Mouse (Mus musculus): ENCODE measurements around the gene Mff.

Mff gene

DNA sequence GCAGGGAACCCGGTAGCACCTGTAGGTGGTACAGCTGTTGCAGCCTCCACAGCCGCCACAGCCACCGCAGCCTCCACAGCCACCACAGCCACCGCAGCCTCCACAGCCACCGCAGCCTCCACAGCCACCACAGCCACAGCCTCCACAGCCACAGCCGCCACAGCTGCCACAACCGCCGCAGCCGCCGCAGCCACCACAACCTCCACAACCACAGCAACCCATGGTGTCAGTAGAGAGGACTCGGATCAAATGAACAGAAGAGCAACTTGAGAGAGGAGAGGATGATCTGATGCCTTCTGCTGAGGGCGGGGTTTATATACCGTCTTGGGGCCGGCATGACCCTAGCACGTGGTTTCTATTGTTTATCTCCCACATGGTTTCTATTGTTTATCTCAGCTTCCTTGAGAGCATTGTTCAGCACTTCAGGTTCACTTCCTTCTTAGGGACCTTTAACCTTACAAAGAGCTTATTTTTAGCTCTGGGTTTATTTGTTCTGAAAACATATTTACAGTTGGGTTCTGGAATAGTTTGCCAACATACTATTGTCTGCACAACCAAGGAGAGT is 46.4 kb downstream of the Mff start, which contains the start of gene Gm47791:
Gene Gm47791 (minus strand): TSS at position 222 of the 565 bp plus-strand sequence.
- in situ Hi-C loops (cut with MboI, MseI), result no loop called here

DNA sequence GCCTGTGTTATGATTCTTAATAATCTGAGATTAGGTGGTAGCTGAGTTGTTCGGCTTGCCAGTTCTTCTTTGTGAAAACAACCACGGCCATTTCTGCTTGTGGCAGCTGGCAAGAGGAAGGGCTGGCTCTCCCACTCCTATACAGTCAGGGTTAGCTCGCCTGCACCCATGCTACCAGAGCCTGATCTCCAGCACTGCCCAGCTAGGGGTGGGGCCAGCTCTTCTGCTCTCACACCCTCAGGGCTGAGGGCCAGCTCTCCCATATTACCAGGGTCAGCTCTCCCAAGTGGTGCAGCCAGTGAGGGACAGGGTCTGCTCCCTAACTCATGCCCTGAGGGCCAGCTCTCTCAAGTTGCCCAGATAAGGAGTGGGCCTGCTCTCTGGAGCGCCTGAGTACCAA is 47.7 kb downstream of the Mff start:
- in situ Hi-C loops (cut with MboI, MseI), result no loop called here

DNA sequence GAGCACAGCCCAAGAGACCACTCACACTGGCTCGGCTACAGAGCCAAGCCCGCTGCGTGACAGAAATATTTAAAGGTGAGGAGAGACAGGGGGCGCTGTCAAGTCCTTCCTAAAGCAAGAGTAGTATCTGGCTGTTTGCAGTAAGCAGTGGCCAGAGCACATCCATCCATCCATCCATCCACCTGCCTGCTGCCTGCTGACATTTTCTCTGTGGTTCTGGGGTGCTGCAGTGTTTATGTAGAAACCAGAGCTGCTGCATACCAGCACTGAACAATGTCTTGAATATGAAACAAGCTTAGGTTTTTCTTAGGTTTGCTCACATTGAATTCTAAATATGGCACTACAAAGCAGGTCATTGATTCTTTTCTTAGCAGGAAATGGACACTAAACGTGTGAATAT is 48.5 kb downstream of the Mff start:
- in situ Hi-C loops (cut with MboI, MseI), result no loop called here

DNA sequence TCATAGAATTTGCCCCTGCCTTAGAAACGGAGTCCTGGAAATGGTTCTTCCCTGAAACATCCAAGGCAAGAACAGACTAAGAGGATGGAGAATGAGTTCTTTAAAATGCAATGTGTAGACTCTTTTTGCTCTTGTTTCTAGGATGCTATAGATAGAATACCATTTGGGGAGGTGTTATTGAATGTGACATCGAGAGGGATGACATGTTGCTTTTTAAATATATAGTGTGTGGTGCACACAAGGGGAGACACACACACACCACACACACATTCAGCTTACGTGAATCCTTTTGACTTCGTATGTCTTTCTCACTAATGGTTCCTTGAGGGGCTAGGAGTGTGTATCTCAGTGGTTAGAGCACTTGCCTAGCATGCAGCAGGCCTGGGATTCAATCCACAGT is 50.6 kb downstream of the Mff start:
- in situ Hi-C loops (cut with MboI, MseI), result loop anchor here (25.0 kb wide), 1 partner anchor 937 kb away; no protein-coding TSS in a partner anchor

GRCm38 (mm10) chr1:82779388-82779966 is 54.8 kb downstream of the Mff start:
- in situ Hi-C loops (cut with MboI, MseI), result loop anchor here (25.0 kb wide), 1 partner anchor 933 kb away; no protein-coding TSS in a partner anchor

GRCm38 (mm10) chr1:82783559-82783958 is 58.9 kb downstream of the Mff start:
- in situ Hi-C loops (cut with MboI, MseI), result loop anchor here (10.0 to 25.0 kb wide), 2 partner anchors 201 to 929 kb away; no protein-coding TSS in a partner anchor

DNA sequence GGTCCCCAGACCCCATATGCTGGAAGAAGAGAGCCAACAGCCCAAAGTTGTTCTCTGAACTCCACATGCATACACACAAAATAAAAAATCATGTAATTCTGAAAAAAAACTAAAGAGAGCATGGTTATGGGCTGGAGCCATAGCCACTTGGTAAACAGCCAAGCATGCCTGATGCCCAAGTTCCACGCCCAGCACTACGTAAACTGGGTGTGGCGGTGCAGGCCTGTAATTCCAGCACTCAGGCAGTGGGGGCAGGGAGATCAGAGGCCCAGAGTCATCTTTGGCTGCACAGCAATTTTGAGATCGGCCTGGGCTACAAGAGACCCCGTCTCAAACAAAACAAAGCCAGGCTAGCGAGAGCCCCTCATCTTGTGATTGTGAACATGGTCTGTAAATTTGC is 60.9 kb downstream of the Mff start:
- in situ Hi-C loops (cut with MboI, MseI), result loop anchor here (10.0 to 25.0 kb wide), 2 partner anchors 199 to 927 kb away; no protein-coding TSS in a partner anchor

DNA sequence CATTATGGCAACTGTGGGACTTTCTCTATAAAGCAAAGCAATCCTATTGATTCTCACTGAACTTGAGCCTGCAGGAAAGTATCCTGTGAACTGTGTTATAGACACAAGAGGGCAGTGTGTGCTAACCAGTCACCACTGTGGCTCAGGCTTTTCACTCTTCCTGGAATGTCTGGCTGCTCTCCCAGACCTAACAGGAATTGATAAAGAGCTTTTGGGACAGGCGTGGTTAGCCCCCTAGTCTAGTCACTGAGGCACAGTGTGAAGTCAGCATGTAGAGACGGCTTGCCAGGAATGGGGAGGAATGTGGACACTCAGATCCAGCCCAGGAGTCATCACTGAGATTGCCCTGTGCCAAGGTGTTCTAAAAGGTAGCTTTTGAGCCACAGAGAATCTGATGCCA is 62.7 kb downstream of the Mff start:
- in situ Hi-C loops (cut with MboI, MseI), result loop anchor here (10.0 to 25.0 kb wide), 2 partner anchors 197 to 925 kb away; no protein-coding TSS in a partner anchor

GRCm38 (mm10) chr1:82788070-82788469 is 63.4 kb downstream of the Mff start:
- in situ Hi-C loops (cut with MboI, MseI), result loop anchor here (10.0 to 25.0 kb wide), 2 partner anchors 197 to 924 kb away; no protein-coding TSS in a partner anchor

DNA sequence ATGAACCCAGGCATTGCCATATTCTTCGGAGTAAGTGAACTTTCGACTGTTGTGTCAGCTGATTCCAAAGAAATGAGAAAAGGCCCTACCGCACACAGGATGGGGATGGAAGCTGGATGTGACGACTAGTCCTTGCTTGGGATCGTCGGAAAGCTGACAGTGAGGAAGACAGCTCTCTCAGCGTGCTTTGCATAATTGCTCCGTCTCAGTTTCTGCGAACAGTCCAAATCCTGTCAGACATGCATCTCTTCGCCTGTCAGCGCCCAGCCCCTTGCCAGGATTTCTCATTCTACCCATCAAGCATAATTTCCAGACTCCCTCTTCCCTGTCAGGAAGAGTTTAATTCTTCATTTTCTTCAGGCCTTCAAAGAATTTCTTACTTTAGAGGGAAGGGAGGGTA is 66.4 kb downstream of the Mff start:
- in situ Hi-C loops (cut with MboI, MseI), result loop anchor here (25.0 kb wide), 1 partner anchor 921 kb away; no protein-coding TSS in a partner anchor

- in situ Hi-C loops (cut with MboI, MseI), result loop anchor here (25.0 kb wide), 1 partner anchor 920 kb away; no protein-coding TSS in a partner anchor
Measured at GRCm38 (mm10) chr1:82792238-82792637, 67.5 kb downstream of the Mff start.

- in situ Hi-C loops (cut with MboI, MseI), result loop anchor here (25.0 kb wide), 1 partner anchor 919 kb away; no protein-coding TSS in a partner anchor
Measured at GRCm38 (mm10) chr1:82793110-82793509, 68.4 kb downstream of the Mff start.

DNA sequence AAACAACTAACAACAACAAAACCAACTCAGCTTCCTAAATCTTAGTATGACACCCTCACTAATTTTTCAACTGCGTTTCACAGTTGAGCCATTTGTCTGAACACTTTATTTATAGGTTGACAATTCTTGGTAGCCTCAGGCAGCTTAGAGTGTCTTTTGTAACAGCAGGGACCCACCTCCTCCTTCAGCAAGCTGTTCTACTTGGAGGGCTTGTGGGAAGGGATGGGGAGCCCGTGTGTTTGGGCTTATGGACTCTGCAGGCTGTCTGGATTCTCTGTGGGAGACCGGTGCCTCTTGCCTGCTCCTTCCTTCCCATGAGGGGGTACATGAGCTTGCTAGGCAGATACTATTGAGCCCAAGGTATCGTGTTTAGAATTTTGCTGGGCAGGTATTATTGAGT is 69.3 kb downstream of the Mff start:
- in situ Hi-C loops (cut with MboI, MseI), result loop anchor here (25.0 kb wide), 1 partner anchor 918 kb away; no protein-coding TSS in a partner anchor

GRCm38 (mm10) chr1:82795211-82795610 is 70.5 kb downstream of the Mff start:
- in situ Hi-C loops (cut with MboI, MseI), result loop anchor here (25.0 kb wide), 1 partner anchor 917 kb away; no protein-coding TSS in a partner anchor

DNA sequence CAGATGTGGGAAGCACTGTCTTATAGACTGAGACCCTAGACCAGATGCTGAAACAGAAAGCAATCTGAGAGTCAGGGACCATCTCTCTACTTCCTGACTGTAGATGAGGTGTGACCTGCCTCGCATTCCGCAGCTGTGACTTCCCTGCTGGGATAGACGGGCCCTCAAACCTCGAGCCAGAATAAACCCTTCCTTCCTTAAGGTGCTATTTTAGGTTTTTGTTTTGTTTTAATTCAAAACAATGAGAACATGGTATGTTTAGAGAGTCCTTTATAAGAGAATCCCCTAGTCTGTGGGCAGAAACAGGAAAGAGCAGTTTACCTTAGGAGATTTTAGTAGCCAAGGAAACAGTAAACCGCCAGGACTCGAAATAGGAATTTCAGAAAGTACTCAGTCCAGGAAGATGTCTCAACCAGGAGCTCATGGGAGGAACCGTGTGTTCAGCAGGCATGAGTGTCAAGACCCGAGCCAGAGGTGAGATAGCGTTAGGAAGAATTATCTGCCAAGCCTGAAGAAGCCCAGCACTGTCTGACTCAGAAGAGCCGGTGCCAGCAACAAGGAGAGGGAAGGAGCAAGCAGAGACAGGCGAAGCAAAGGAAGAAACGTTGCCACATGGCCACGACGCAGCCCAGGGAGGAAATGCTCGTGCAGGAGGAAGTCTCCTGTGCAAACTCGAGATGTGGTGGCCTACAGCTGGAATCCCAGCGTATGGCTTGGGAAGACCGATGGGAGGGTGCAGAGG is 71.2 kb downstream of the Mff start:
- in situ Hi-C loops (cut with MboI, MseI), result loop anchor here (25.0 kb wide), 1 partner anchor 916 kb away; no protein-coding TSS in a partner anchor

DNA sequence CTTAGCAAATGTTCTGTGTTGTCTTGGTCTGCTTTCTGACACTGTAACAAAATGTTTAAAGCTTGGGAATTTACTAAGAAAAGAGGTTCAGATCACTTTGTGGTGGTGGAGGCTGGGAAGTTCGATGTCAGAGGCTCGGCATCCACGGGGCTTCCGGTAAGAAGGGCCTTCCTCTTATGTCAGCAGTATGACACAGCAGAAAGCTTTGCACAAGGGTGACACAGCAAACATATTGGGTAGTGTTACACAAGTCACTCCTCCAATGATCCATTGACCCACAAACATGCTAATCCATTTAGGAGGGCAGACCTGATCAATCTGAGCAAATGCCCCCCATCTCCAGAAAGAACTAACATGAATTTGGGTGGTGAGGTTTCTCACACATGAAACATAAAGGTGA is 72.4 kb downstream of the Mff start:
- in situ Hi-C loops (cut with MboI, MseI), result loop anchor here (25.0 kb wide), 1 partner anchor 915 kb away; no protein-coding TSS in a partner anchor

DNA sequence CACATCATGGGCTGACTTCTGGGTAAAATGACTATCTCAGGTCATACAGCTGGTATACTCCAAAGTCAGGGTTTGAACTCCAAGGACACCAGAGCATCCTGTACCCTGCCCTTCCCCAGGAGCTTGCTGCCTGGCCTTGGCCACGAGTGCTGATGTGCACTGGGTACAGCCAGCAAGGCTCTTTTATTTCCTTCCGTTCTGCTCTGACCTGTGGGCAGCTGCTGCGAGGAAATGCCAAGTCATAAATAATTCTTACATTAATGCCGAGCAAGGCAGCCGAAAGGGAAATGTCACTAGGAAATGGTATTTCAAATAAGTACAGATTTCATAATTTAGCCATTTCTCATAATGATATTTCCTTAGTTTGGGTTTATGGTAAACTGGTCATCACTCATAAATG is 73.6 kb downstream of the Mff start:
- in situ Hi-C loops (cut with MboI, MseI), result loop anchor here (25.0 kb wide), 1 partner anchor 914 kb away; no protein-coding TSS in a partner anchor

DNA sequence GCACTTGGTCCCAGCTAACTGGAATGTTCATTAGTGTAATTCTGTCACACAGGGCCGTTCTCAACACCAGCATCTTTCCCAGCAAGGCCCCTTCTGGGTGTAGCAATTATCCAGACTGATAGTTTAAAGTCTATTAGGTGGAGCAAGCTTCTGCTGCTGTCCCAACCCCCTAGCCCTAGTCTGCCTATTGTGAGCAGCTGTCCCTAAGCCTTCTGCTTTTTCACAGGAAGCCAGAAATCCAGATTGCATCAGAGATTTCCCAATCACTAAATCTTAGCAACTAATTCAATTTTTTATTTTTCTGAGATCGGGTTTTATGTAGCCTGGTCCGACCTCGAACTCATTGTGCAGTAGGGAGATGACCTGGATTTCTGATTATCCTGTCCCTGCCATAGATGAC is 74.2 kb downstream of the Mff start:
- in situ Hi-C loops (cut with MboI, MseI), result loop anchor here (25.0 kb wide), 1 partner anchor 913 kb away; no protein-coding TSS in a partner anchor

DNA sequence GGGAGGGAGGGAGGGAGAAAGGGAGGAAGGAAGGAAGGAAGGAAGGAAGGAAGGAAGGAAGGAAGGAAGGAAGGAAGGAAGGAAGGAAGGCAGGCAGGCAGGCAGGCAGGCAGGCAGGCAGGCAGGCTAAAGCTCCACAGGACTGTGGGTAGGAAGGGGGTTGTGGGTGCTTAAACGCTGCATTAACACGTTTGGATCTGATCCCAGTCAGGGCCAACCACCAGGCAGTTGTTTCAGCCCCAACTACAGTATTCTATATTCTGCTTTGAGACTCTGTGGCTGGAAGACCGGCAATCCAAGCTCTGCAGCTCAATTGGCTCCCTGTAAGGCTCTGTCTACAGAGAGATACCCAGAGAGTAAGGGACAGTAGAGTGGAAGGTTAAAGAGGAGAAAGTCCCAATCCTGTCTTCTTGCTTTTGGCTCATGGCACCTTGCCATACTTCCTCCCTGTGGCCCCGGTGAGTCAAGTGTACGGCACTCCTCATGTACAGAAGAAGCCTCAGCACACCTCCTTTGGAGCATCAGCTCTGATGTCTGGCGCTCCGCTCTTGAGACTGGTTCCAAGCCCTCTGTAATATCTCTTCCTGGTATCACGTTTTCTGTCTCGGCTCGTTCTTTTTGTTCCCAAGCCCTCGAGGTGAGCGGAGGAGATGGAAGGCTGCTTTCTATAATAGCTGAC is 76.6 kb downstream of the Mff start:
- in situ Hi-C loops (cut with MboI, MseI), result no loop called here
